Mouse (Mus musculus): Measurements from ENCODE around the gene Gm10959. TPM values are rescaled to one million over a fixed set of nuclear protein-coding genes. Genes with fewer than 3 reads are reported as not detected.

Gene Gm10959
- polyA plus RNA-seq, 1 experiment, result not detected

DNA sequence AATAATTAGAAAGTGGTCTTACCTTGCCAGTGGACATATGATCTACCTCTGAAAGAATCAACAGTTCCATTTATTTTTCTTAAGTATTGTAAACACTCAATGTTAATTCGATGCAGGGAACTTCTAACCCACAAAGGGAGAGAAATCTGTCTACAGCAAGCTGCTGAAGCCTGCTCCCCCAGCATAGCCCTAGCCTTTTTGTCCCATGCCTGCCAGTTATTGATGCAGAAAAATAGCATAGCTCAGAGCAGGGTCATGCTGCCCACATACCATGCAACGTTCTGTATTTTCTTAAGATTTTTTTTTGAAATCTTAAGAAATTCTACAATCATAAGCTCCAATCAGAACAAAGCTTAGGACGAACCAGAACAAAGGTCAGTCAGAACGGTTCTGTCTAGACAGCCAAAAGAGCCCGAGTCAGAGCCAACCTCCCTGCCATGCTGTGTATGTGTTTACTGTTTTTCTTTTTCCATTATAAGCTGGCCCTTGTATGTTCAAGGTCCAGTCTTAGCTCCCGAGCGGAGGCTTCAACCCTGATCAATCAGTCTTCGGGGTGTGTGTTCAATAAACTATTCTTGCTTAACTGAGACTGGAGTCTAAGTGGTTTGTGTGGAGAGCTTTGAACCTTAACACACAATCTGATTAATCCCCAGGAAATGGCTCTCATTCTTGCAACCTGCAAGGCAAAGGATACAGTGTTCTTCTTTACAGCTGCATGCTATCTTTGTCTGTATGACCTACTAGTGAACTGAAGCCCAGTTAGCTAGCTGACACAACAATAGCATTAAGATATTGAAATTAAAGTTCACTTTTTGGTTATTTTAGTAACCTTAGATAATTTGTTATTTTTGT is 2.7 kb upstream of the Gm10959 start:
- DNase-seq (ENCODE audit: low read depth), result no peak
- TF ChIP-seq POLR2A (IDR thresholded peaks at IDR 0.05; ENCODE audit: borderline replicate concordance, extremely low read depth, insufficient read depth, insufficient read length, poor library complexity, severe bottlenecking) (no peak), CTCF (IDR thresholded peaks at IDR 0.05; ENCODE audit: borderline replicate concordance, extremely low read depth, insufficient read depth, insufficient read length) (no peak)

DNA sequence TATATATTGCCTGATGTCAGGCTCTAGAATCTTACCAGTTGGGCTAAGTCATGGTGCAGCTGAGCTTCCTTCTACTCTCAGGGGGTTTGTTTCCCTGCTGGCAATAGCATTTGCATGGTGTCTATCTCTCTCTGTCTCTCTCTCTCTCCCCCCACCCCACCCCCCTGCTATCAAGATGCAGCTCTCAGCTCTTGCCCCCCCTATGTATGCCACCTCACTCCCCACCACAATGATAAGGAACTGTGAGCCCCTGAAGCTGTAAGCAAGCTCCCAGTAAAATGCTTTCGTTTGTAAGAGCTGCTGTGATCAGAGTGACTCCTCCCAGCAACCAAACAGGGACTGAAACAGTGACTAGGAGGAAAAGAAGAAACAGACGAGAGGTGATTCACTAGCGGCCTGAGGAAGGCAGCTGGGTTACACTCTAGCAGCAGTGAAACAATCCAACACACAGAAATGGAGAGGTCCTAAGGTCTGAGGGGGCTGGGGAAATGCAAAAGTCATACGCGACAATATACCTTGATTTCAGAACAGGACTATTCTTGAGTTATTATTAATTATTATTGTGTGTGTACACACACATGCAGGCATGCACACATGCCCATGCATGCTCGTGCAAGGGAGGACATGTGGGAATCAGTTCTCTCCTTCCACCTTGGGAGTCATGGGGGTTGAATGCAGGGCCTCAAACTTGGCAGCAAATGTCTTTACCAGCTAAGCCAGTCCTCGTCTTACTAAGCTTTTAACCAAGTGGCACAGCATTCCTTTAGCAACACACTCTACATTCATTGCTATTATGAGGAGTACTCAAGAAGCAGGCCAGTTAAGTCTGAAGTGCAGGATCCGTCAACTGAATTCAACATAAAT is 1.6 kb upstream of the Gm10959 start:
- no peak for TF ChIP-seq POLR2A (IDR thresholded peaks at IDR 0.05; ENCODE audit: borderline replicate concordance, extremely low read depth, insufficient read depth, insufficient read length, poor library complexity, severe bottlenecking)
- TF ChIP-seq CTCF (IDR thresholded peaks at IDR 0.05; ENCODE audit: borderline replicate concordance, extremely low read depth, insufficient read depth, insufficient read length), result no peak

DNA sequence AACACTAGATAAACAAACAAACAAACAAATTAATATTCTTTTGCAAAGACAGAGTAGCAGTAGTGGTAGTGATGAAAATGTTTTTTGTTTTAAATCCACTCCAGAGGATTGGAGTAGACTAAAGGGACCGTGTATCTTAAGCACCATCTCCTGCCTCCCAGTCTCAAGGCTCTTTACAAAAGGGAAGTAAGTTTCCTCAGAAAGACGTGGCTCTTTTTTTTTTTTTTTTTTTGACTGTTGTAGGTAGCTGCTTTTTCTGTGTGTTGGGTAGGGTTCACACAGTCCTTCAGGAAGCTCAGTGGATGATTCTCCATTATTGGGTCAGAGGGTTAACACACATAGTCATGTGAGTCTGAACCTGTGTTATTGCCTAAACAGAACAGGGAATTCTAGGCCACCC is 488 bp downstream of the Gm10959 start:
- DNase-seq (ENCODE audit: low read depth), result no peak
- TF ChIP-seq POLR2A (IDR thresholded peaks at IDR 0.05; ENCODE audit: borderline replicate concordance, extremely low read depth, insufficient read depth, insufficient read length, poor library complexity, severe bottlenecking) (no peak), CTCF (IDR thresholded peaks at IDR 0.05; ENCODE audit: borderline replicate concordance, extremely low read depth, insufficient read depth, insufficient read length) (no peak)

More for the DNA sequence above, 1.6 kb upstream of the Gm10959 start:
- no peak for DNase-seq (ENCODE audit: low read depth)

DNA sequence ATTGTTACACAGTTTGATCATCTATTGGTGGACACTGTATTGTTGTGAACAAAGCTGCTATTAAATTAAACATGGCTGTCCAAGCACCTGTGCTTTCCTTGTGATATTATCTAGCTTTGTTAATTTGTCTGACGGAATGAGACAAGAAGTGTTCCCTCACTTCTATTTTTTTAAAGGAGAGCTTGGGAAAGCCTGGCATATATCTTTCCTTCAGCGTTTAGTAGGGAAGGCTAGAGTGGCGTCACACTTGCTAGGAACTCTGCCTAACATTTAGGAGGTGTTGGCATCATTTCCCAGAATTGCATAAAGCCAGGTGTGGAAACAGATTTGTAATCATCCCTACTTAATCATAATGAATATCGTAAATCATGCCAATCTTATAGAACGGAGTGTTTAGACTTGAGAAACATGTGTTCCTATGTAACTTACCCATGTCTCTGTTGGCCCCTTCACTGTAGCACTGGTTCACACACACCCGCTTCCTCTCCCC is 2.9 kb downstream of the Gm10959 start:
- no peak for DNase-seq (ENCODE audit: low read depth)
- no peak for TF ChIP-seq CTCF (IDR thresholded peaks at IDR 0.05; ENCODE audit: borderline replicate concordance, extremely low read depth, insufficient read depth, insufficient read length)
- TF ChIP-seq POLR2A (IDR thresholded peaks at IDR 0.05; ENCODE audit: borderline replicate concordance, extremely low read depth, insufficient read depth, insufficient read length, poor library complexity, severe bottlenecking), result no peak

DNA sequence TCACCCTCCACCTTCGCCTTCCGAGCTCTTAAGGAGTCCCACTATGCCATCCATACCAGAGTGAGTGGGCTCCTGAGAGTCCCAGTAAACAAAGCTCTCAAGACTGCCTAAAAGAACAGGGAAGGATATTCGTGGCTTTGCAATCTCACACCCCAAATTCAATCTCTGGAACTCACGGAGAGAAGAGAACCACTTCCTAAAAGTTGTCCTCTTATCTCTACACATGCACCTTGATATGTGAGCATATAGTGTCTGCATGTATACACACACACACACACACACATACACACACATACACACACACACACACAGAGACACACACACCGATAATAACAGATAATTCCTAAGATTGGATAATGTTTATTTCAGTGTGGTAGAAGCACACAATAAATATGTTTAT is 3.7 kb downstream of the Gm10959 start:
- DNase-seq (ENCODE audit: low read depth), result no peak
- TF ChIP-seq POLR2A (IDR thresholded peaks at IDR 0.05; ENCODE audit: borderline replicate concordance, extremely low read depth, insufficient read depth, insufficient read length, poor library complexity, severe bottlenecking) (no peak), CTCF (IDR thresholded peaks at IDR 0.05; ENCODE audit: borderline replicate concordance, extremely low read depth, insufficient read depth, insufficient read length) (no peak)

DNA sequence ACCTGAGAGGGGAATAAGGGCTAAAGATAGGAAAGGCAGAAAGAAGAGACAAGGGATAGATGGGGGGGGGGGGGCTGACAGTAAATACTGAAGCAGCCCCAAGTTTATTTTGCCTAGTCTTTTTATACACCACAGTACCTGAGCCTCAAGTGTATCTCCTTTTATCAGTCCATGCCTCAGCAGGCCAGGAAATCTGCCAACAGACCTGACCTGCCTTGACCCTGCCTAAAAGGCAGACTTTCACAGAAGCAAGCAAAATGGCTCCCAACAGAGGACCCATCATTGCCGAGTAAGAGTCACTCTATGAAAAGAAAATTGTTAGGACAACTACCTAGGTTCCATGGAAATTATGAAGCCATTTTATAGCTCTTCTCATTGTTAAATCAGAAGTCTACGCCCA is 11.3 kb downstream of the Gm10959 start:
- TF ChIP-seq CTCF (IDR thresholded peaks at IDR 0.05; ENCODE audit: borderline replicate concordance, extremely low read depth, insufficient read depth, insufficient read length), result no peak
- DNase-seq (ENCODE audit: low read depth), result no peak

DNA sequence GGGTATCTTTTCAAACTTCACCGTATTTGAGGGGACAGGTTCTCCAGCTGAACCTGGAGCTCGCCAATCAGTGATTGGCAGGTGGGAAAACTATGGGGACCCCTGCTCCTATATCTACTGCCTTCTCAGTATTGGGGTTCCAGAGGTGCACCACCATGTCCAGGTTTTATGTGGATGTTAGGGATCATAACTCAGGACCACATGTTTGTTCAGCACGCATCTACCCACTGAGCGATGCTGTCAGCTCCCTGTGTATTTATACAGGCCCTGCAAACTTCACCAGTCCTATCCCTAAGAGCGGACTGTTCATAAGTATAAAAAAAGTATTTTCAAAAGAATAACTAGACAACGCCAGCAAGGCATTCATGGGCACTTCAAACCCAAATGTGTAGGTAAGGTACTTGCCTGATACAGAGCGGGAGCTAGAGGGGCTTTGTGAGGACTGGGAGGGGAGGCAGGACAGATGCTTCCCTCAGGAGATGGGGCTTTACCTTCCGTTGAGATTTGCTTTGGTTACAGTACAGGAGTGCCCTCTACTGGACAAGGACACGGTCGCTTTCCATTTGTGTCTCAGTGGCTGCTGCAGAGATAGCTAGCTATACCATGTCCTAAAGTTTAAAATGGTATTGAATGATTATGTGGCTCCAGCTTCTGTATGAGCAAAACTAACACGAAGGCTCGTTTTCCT is 15.3 kb downstream of the Gm10959 start:
- TF ChIP-seq CTCF (IDR thresholded peaks at IDR 0.05; ENCODE audit: borderline replicate concordance, extremely low read depth, insufficient read depth, insufficient read length) (peak; percentile 88), POLR2A (IDR thresholded peaks at IDR 0.05; ENCODE audit: borderline replicate concordance, extremely low read depth, insufficient read depth, insufficient read length, poor library complexity, severe bottlenecking) (no peak)
- peak; percentile 87 for DNase-seq (ENCODE audit: low read depth)

DNA sequence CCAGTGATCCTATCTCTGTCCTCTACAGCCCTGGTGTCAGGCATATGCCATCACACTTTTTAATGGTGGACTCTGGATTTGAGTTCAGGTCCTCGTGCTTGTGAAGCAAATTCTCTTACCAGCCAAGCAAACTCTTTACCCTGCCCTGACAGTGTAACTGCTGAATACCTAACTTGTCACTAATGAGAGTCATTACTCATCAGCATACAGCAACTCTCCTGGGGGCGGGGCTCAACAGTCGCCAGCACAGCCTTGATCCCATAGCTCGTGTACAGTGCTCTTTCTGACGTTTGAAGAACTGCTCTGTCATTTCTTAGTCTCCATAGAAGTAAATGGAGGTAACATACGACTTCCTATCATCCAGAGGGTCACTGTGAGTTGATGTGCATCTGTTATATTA is 20.9 kb downstream of the Gm10959 start:
- no peak for DNase-seq (ENCODE audit: low read depth)
- TF ChIP-seq CTCF (IDR thresholded peaks at IDR 0.05; ENCODE audit: borderline replicate concordance, extremely low read depth, insufficient read depth, insufficient read length) (no peak), POLR2A (IDR thresholded peaks at IDR 0.05; ENCODE audit: borderline replicate concordance, extremely low read depth, insufficient read depth, insufficient read length, poor library complexity, severe bottlenecking) (no peak)

DNA sequence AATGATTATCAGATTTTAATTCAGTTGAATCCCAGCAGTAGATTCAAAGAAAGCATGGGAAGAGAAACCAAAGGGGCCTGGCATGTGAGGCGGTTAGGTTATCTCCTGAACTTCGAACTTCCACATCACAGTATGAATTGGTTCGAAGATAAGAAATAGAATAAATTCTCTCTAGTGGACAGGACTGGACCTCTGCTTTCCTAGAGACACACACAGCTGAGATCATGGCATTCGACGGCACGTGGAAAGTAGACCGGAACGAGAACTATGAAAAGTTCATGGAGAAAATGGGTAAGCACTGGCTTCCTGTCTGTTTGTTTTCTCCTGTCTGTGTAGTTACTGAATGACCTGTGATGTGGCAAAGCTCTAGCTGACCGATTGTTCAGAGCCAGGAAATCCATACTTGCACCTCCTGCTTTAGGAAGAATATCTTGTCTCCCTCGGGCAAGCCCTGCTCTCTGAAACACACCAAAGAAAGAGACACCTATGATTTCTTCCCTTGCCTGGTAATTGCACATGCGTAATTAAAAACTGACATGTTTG is 23.9 kb downstream of the Gm10959 start:
- no peak for DNase-seq (ENCODE audit: low read depth)
- TF ChIP-seq CTCF (IDR thresholded peaks at IDR 0.05; ENCODE audit: borderline replicate concordance, extremely low read depth, insufficient read depth, insufficient read length) (no peak), POLR2A (IDR thresholded peaks at IDR 0.05; ENCODE audit: borderline replicate concordance, extremely low read depth, insufficient read depth, insufficient read length, poor library complexity, severe bottlenecking) (no peak)

DNA sequence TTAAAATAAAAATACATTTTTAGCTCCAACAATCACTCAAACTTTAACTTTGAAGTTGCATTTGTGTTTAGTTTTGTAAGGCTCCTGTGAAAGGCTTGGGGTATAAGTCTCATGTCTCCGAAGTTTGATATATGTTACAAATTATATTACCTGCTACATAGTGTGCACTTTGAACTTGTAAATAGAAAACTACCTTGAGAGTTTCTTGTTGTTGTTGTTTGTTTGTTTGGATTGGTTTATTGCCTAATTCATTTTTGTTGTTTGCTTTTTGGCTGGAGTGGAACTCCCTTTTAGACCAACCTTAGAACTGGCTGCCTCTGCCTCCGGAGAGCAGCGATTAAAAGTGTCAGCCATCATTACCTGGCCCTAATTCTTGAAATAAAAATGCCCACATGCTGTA is 24.4 kb downstream of the Gm10959 start, which contains the start of gene Fabp2:
Gene Fabp2 (plus strand): TSS at position 301 of the 400 bp plus-strand sequence.
- no peak for DNase-seq (ENCODE audit: low read depth)
- no peak for TF ChIP-seq CTCF (IDR thresholded peaks at IDR 0.05; ENCODE audit: borderline replicate concordance, extremely low read depth, insufficient read depth, insufficient read length)
- no peak for TF ChIP-seq POLR2A (IDR thresholded peaks at IDR 0.05; ENCODE audit: borderline replicate concordance, extremely low read depth, insufficient read depth, insufficient read length, poor library complexity, severe bottlenecking)
